ENCODE assay signal across 11 mouse cellular contexts in genomic region chr11:54805196-54805595, GRCm38 (mm10). TPM values are rescaled to one million over a fixed set of nuclear protein-coding genes. Genes with fewer than 3 reads are reported as not detected.
DNase-seq lines count a peak whose midpoint lies in the region; ATAC-seq and TF ChIP-seq lines count a peak whose summit lies in the region.
"Had no signal": no experiment of that assay in that cellular context is flagged by ENCODE, and none has a peak within 500 bp of the region (broad histone marks: within the 10 kb centered on the region; RNA-seq: fewer than 3 reads in every experiment).

No protein-coding gene starts in this region.

- H3K27me3 ChIP-seq in testis, adult 2 months (ENCODE audit: control insufficient read depth, insufficient read depth, low read length): no peaks in the 10 kb centered on the region
- no peaks in the 10 kb centered on the region for H3K27me3 ChIP-seq in heart, embryonic 16.5 days (ENCODE audit: control insufficient read depth, insufficient read depth, low read length)
- H3K27me3 ChIP-seq in hindbrain, embryonic 11.5 days (ENCODE audit: control insufficient read depth, insufficient read depth, low read length): no peaks in the 10 kb centered on the region
- H3K27me3 ChIP-seq in liver, embryonic 11.5 days (replicated peaks; ENCODE audit: control insufficient read depth, insufficient read depth, low read length): no peaks in the 10 kb centered on the region
- H3K27me3 ChIP-seq: embryonic facial prominence, embryonic 13.5 days; Patski had no signal

- peaks cover 4% of the 10 kb centered on the region; the same call in 1 of the 2 replicates for H3K9me3 ChIP-seq in heart, embryonic 16.5 days (replicated peaks; ENCODE audit: control insufficient read depth, low read length)
- no peaks in the 10 kb centered on the region for H3K9me3 ChIP-seq in hindbrain, embryonic 11.5 days (ENCODE audit: control insufficient read depth, low read length)
- no peaks in the 10 kb centered on the region for H3K9me3 ChIP-seq in liver, embryonic 11.5 days (ENCODE audit: control insufficient read depth, low read length)
- H3K9me3 ChIP-seq: embryonic facial prominence, embryonic 13.5 days; liver, embryonic 12.5 days had no signal

- no peak overlapping the region for H3K9ac ChIP-seq in heart, embryonic 16.5 days (ENCODE audit: low read length)
- no peak overlapping the region for H3K9ac ChIP-seq in hindbrain, embryonic 11.5 days (ENCODE audit: low read depth, low read length)
- no peak overlapping the region for H3K9ac ChIP-seq in liver, embryonic 11.5 days (ENCODE audit: low read depth, low read length)
- H3K9ac ChIP-seq: embryonic facial prominence, embryonic 13.5 days; liver, embryonic 12.5 days had no signal

- H3K27ac ChIP-seq in testis, adult 2 months (ENCODE audit: control insufficient read depth, insufficient read depth, low read depth, low read length): 0 out of 2 replicates have a peak overlapping the region, but pooled peaks have one; percentile 13
- H3K27ac ChIP-seq in heart, embryonic 16.5 days (ENCODE audit: low read length): peak overlapping the region; percentile 48
- no peak overlapping the region for H3K27ac ChIP-seq in left cerebral cortex, adult 2 months
- H3K27ac ChIP-seq in hindbrain, embryonic 11.5 days (ENCODE audit: low read depth, low read length): no peak overlapping the region
- H3K27ac ChIP-seq in liver, embryonic 11.5 days (ENCODE audit: low read depth, low read length): no peak overlapping the region
- H3K27ac ChIP-seq: embryonic facial prominence, embryonic 13.5 days; liver, embryonic 12.5 days had no signal

- no peak for ATAC-seq in heart, embryonic 16.5 days (replicated peaks; ENCODE audit: extremely low read depth, insufficient read depth, low FRiP score)
- no peak for ATAC-seq in hindbrain, embryonic 11.5 days (ENCODE audit: low FRiP score)
- no peak for ATAC-seq in liver, embryonic 11.5 days (replicated peaks; ENCODE audit: low FRiP score)
- ATAC-seq: liver, embryonic 12.5 days; Patski had no signal

- H3K4me3 ChIP-seq in testis, adult 2 months (ENCODE audit: control insufficient read depth, low read depth, low read length): no peak overlapping the region
- H3K4me3 ChIP-seq in heart, embryonic 16.5 days (ENCODE audit: low read length): no peak overlapping the region
- H3K4me3 ChIP-seq in left cerebral cortex, adult 2 months: no peak overlapping the region
- H3K4me3 ChIP-seq in hindbrain, embryonic 11.5 days (ENCODE audit: low read depth, low read length): no peak overlapping the region
- H3K4me3 ChIP-seq in liver, embryonic 11.5 days (ENCODE audit: low read depth, low read length): no peak overlapping the region
- H3K4me3 ChIP-seq: embryonic facial prominence, embryonic 13.5 days; liver, embryonic 12.5 days had no signal

- intact Hi-C loops in left cerebral cortex, adult 2 months (cut with DNase I): loop anchor here (1.0 kb wide), 1 partner anchor 28 kb away; no protein-coding TSS in a partner anchor

- 56% methylated on average over 4 of the region's 4 CpGs for WGBS in heart, embryonic 16.5 days
- 92% methylated on average over 4 of the region's 4 CpGs for WGBS in hindbrain, embryonic 11.5 days
- WGBS in liver, embryonic 11.5 days: 89% methylated on average over 4 of the region's 4 CpGs

- DNase-seq in testis, postnatal 14 days (ENCODE audit: low spot score): no peak
- DNase-seq in left cerebral cortex, adult 2 months (ENCODE audit: extremely low spot score in 1 of 2, low spot score in 2 of 2): peak; percentile 70 to 79
- no peak for DNase-seq in hindbrain, embryonic 11.5 days (ENCODE audit: low spot score)
- DNase-seq in cerebellum, adult 11 months: no peak
- no peak for DNase-seq in c-Kit-positive CD71-positive TER-119-positive erythroid progenitor cells, embryonic 14.5 days (ENCODE audit: low spot score)
- DNase-seq in liver, embryonic 11.5 days (ENCODE audit: low spot score): no peak

- TF ChIP-seq POLR2A in testis, adult 2 months (IDR thresholded peaks at IDR 0.05; ENCODE audit: control insufficient read depth, low read depth, low read length): no peak

- TF ChIP-seq CTCF in testis, adult 2 months (IDR thresholded peaks at IDR 0.05; ENCODE audit: control insufficient read depth, insufficient read depth, insufficient replicate concordance, low read depth, low read length): no peak
- TF ChIP-seq CTCF in left cerebral cortex, adult 2 months (IDR thresholded peaks at IDR 0.05): no peak

- no peak overlapping the region for H3K4me2 ChIP-seq in heart, embryonic 16.5 days (ENCODE audit: low read depth, low read length)
- H3K4me2 ChIP-seq in hindbrain, embryonic 11.5 days (replicated peaks; ENCODE audit: low read depth, low read length): no peak overlapping the region
- no peak overlapping the region for H3K4me2 ChIP-seq in liver, embryonic 11.5 days
- H3K4me2 ChIP-seq: embryonic facial prominence, embryonic 13.5 days; liver, embryonic 12.5 days had no signal

- peaks cover 6% of the 10 kb centered on the region for H3K4me1 ChIP-seq in testis, adult 2 months (ENCODE audit: control insufficient read depth, insufficient read depth, low read length)
- H3K4me1 ChIP-seq in heart, embryonic 16.5 days (ENCODE audit: control insufficient read depth, insufficient read depth, low read length): no peaks in the 10 kb centered on the region
- no peaks in the 10 kb centered on the region for H3K4me1 ChIP-seq in hindbrain, embryonic 11.5 days (replicated peaks; ENCODE audit: control insufficient read depth, insufficient read depth, low read length)
- H3K4me1 ChIP-seq in liver, embryonic 11.5 days (replicated peaks; ENCODE audit: control insufficient read depth, insufficient read depth, low read length): peaks cover 2% of the 10 kb centered on the region; the same call in 1 of the 2 replicates
- H3K4me1 ChIP-seq: embryonic facial prominence, embryonic 13.5 days had no signal

- no peaks in the 10 kb centered on the region for H3K36me3 ChIP-seq in testis, adult 2 months (ENCODE audit: control insufficient read depth, insufficient read depth, low read length)
- H3K36me3 ChIP-seq in heart, embryonic 16.5 days (ENCODE audit: control insufficient read depth, insufficient read depth): no peaks in the 10 kb centered on the region
- no peaks in the 10 kb centered on the region for H3K36me3 ChIP-seq in hindbrain, embryonic 11.5 days (ENCODE audit: control insufficient read depth, insufficient read depth, low read length)
- H3K36me3 ChIP-seq in liver, embryonic 11.5 days (ENCODE audit: control insufficient read depth, insufficient read depth, low read length): no peaks in the 10 kb centered on the region
- H3K36me3 ChIP-seq: embryonic facial prominence, embryonic 13.5 days; liver, embryonic 12.5 days had no signal

RNA-seq across cellular contexts. Expression of gene Cdc42se2, which starts 17.7 kb away (rescaled TPM):
- 19.3 and 27.6 TPM in 2 replicates for polyA plus RNA-seq in testis, adult 2 months (2012; rRNA removed)
- 63.5 and 76.1 TPM in 2 replicates for polyA plus RNA-seq in heart, embryonic 16.5 days (2015; fragmentation: Nextera tagmentation; extraction: Ambion mirVana)
- total RNA-seq in left cerebral cortex, adult 2 months (2021): 100 to 1,000 TPM; 122 to 126 TPM
- 245 and 257 TPM in 2 replicates for polyA plus RNA-seq in hindbrain, embryonic 11.5 days (2014; fragmentation: Nextera tagmentation; extraction: Ambion mirVana)
- polyA plus RNA-seq in liver, embryonic 11.5 days (2014; fragmentation: Nextera tagmentation; extraction: Ambion mirVana): 43.2 and 49.9 TPM in 2 replicates

RNA-seq across cellular contexts. Expression of gene Lyrm7, which starts 55.5 kb away (rescaled TPM):
- polyA plus RNA-seq in testis, adult 2 months (2012; rRNA removed): 25.3 and 25.5 TPM in 2 replicates
- 11.8 and 25.7 TPM in 2 replicates for polyA plus RNA-seq in heart, embryonic 16.5 days (2015; fragmentation: Nextera tagmentation; extraction: Ambion mirVana)
- 10 to 100 TPM; 25.8 to 27.2 TPM for total RNA-seq in left cerebral cortex, adult 2 months (2021)
- polyA plus RNA-seq in hindbrain, embryonic 11.5 days (2014; fragmentation: Nextera tagmentation; extraction: Ambion mirVana): 9.7 and 11.2 TPM in 2 replicates
- 9.4 and 11.3 TPM in 2 replicates for polyA plus RNA-seq in liver, embryonic 11.5 days (2014; fragmentation: Nextera tagmentation; extraction: Ambion mirVana)

Comparison
In these comparisons a context has a peak if more than half of its experiments do, and no peak if none do; other contexts are left out.
1. H3K27ac ChIP-seq: peak in testis, adult 2 months (single experiment) and heart, embryonic 16.5 days (single experiment); none in left cerebral cortex, adult 2 months (single experiment), hindbrain, embryonic 11.5 days (single experiment) and liver, embryonic 11.5 days (single experiment).
2. DNase-seq: peak in left cerebral cortex, adult 2 months (2 of 2); none in testis, postnatal 14 days (single experiment), hindbrain, embryonic 11.5 days (single experiment), cerebellum, adult 11 months (single experiment), c-Kit-positive CD71-positive TER-119-positive erythroid progenitor cells, embryonic 14.5 days (single experiment) and liver, embryonic 11.5 days (single experiment).